Mouse (Mus musculus): ENCODE measurements around the gene Clcn5.

GRCm38 (mm10) chrX:7157976-7158375, 161.2 kb downstream of the Clcn5 start:
- TF ChIP-seq CTCF (IDR thresholded peaks at IDR 0.05) (no peak), EP300 (IDR thresholded peaks at IDR 0.05; ENCODE audit: insufficient read depth, low read depth, low read length) (no peak), POLR2A (IDR thresholded peaks at IDR 0.05; ENCODE audit: insufficient read depth, low read depth, low read length) (no peak)
